Mouse (Mus musculus): Measurements from ENCODE around the gene Olfr1294. TPM values are rescaled to one million over a fixed set of nuclear protein-coding genes. Genes with fewer than 3 reads are reported as not detected.

Gene Olfr1294
- not detected for polyA plus RNA-seq (2017; shearing (Covaris generic))

GRCm38 (mm10) chr2:111540191-111540590, at the start of gene Olfr1294:
Gene Olfr1294, minus strand, starts transcription at chr2:111540291.

GRCm38 (mm10) chr2:111569581-111569980, 29.5 kb upstream of the Olfr1294 start, which contains the start of gene Olfr1295:
Gene Olfr1295, minus strand, starts transcription at chr2:111569681.

GRCm38 (mm10) chr2:111524903-111525302, 15.2 kb downstream of the Olfr1294 start, which contains the start of gene Olfr1293-ps:
Gene Olfr1293-ps, plus strand, starts transcription at chr2:111525203.

GRCm38 (mm10) chr2:111496880-111497279, 43.2 kb downstream of the Olfr1294 start, which contains the start of gene Olfr1291-ps1:
Gene Olfr1291-ps1, plus strand, starts transcription at chr2:111497180.

GRCm38 (mm10) chr2:111493729-111494128, 46.4 kb downstream of the Olfr1294 start, which contains the start of gene Olfr1290:
Gene Olfr1290, minus strand, starts transcription at chr2:111493829.

Other genes with a start within 250 kb of the Olfr1294 start
- not detected for gene Olfr1279, start 239.7 kb downstream of the Olfr1294 start, polyA plus RNA-seq (2017; shearing (Covaris generic))
- not detected for gene Olfr1280, start 226.3 kb downstream of the Olfr1294 start, polyA plus RNA-seq (2017; shearing (Covaris generic))
- gene Olfr1281, start 213.8 kb downstream of the Olfr1294 start, polyA plus RNA-seq (2017; shearing (Covaris generic)), result not detected
- gene Olfr1282, start 204.2 kb downstream of the Olfr1294 start, polyA plus RNA-seq (2017; shearing (Covaris generic)), result not detected
- not detected for gene Olfr1283, start 173.5 kb downstream of the Olfr1294 start, polyA plus RNA-seq (2017; shearing (Covaris generic))
- gene Olfr1284, start 164.8 kb downstream of the Olfr1294 start, polyA plus RNA-seq (2017; shearing (Covaris generic)), result not detected
- not detected for gene Olfr1286, start 117.2 kb downstream of the Olfr1294 start, polyA plus RNA-seq (2017; shearing (Covaris generic))
- not detected for gene Olfr1287, start 91.1 kb downstream of the Olfr1294 start, polyA plus RNA-seq (2017; shearing (Covaris generic))
- gene Olfr1288, start 66.2 kb downstream of the Olfr1294 start, polyA plus RNA-seq (2017; shearing (Covaris generic)), result not detected
- gene Olfr1289, start 59.5 kb downstream of the Olfr1294 start, polyA plus RNA-seq (2017; shearing (Covaris generic)), result not detected
- not detected for gene Olfr1290, start 46.5 kb downstream of the Olfr1294 start, polyA plus RNA-seq (2017; shearing (Covaris generic))
- gene Olfr1291-ps1, start 43.1 kb downstream of the Olfr1294 start, polyA plus RNA-seq (2017; shearing (Covaris generic)), result not detected
- not detected for gene Olfr1293-ps, start 15.1 kb downstream of the Olfr1294 start, polyA plus RNA-seq (2017; shearing (Covaris generic))
- not detected for gene Olfr1295, start 29.4 kb upstream of the Olfr1294 start, polyA plus RNA-seq (2017; shearing (Covaris generic))
- gene Olfr1297, start 86.2 kb upstream of the Olfr1294 start, polyA plus RNA-seq (2017; shearing (Covaris generic)), result not detected
- not detected for gene Olfr1298, start 108.9 kb upstream of the Olfr1294 start, polyA plus RNA-seq (2017; shearing (Covaris generic))
- not detected for gene Olfr1299, start 121.1 kb upstream of the Olfr1294 start, polyA plus RNA-seq (2017; shearing (Covaris generic))
- not detected for gene Olfr1301, start 210.7 kb upstream of the Olfr1294 start, polyA plus RNA-seq (2017; shearing (Covaris generic))
- gene Olfr1302, start 237.1 kb upstream of the Olfr1294 start, polyA plus RNA-seq (2017; shearing (Covaris generic)), result not detected

Measured in activated CD4-positive, CD25-positive, alpha-beta regulatory T cell, adult 9 weeks (primary cell).